Mouse (Mus musculus) monocyte, adult 5-6 weeks (primary cell): Measurements from ENCODE around the gene Hmga1. TPM values are rescaled to one million over a fixed set of nuclear protein-coding genes. Genes with fewer than 3 reads are reported as not detected.

Experiments
- ATAC-seq: fragments of 153-309, 156-312 bp; replicated peaks from 2 replicates; pipeline ENCODE4 v1.8.0; 2017; ENCODE audit warnings: mild to moderate bottlenecking; ENCODE audit not compliant: low TSS enrichment, insufficient number of reproducible peaks, severe bottlenecking, poor library complexity, low FRiP score
- total RNA-seq: library from RNA; stranded (forward); fragments of 200-1000, 200-491, 200-594 nt; gene quantifications from 3 replicates; pipeline ENCODE4 v1.2.3, GENCODE M21; 2017

The Hmga1 gene
- total RNA-seq, 1 experiment from 2014 or later, result 41.0 TPM

GRCm38 (mm10) chr17:27610679-27611518 is 54.6 kb downstream of the Hmga1 start:
- ATAC-seq, result no peak

GRCm38 (mm10) chr17:27611519-27611884 is 55.2 kb downstream of the Hmga1 start:
- no peak for ATAC-seq

GRCm38 (mm10) chr17:27611994-27612393 is 55.7 kb downstream of the Hmga1 start:
- peak; percentile 64 for ATAC-seq

- ATAC-seq, result no peak
These were observed 56.7 kb downstream of the Hmga1 start for GRCm38 (mm10) chr17:27613016-27613415.

Other genes with a start within 250 kb of the Hmga1 start
- 0.29 TPM in 1 of 3 replicates, not detected in the others for gene Grm4, start 35.1 kb upstream of the Hmga1 start, total RNA-seq
- 34.3 to 57.5 TPM (median 37.8 TPM) in 3 replicates for gene AI413582, start 9.3 kb downstream of the Hmga1 start, total RNA-seq
- 74.6 to 166 TPM (median 113 TPM) in 3 replicates for gene Nudt3, start 67.0 kb downstream of the Hmga1 start, total RNA-seq
- not detected in 3 replicates for gene RPS10-NUDT3, start 78.7 kb downstream of the Hmga1 start, total RNA-seq
- 1,083 to 1,310 TPM (median 1,165 TPM) in 3 replicates for gene Rps10, start 80.2 kb downstream of the Hmga1 start, total RNA-seq
- gene Pacsin1, start 99.0 kb downstream of the Hmga1 start, total RNA-seq, result 1.8 TPM in 1 of 3 replicates, not detected in the others
- gene Spdef, start 172.5 kb downstream of the Hmga1 start, total RNA-seq, result not detected in 3 replicates